Mouse (Mus musculus) lung, postnatal 0 days (tissue): ENCODE measurements around the gene Spats2. TPM values are rescaled to one million over a fixed set of nuclear protein-coding genes. Genes with fewer than 3 reads are reported as not detected.
A peak's percentile ranks its signal among the peaks of the same experiment; 100 is the strongest.

Experiments used
- ATAC-seq: fragments of 200-750 bp; cut with Nextera tagmentation; 2 replicates; pipeline ENCODE4 v1.8.0; 2017; ENCODE audit warnings: moderate library complexity
- DNase-seq: peaks from one replicate; pipeline ENCODE4 v3.0.0-alpha.2; 2016; ENCODE audit warnings: low spot score
- H3K27ac ChIP-seq: fragments of 300-500 bp; sonication (generic); 2 replicates; pipeline ENCODE4 v1.5.1; 2014; ENCODE audit warnings: antibody characterized with exemption, mild to moderate bottlenecking, low read length, mixed read lengths
- H3K27me3 ChIP-seq: fragments of 300-500 bp; sonication (generic); replicated peaks from 2 replicates; pipeline ENCODE4 v1.6.1; 2014; ENCODE audit warnings: low read length, mixed read lengths; ENCODE audit not compliant: insufficient read depth
- H3K36me3 ChIP-seq: fragments of 300-500 bp; sonication (generic); 2 replicates; pipeline ENCODE4 v1.6.1; 2014; ENCODE audit warnings: low read length, mixed read lengths; ENCODE audit not compliant: insufficient read depth
- H3K4me1 ChIP-seq: fragments of 300-500 bp; sonication (generic); 2 replicates; pipeline ENCODE4 v1.6.1; 2014; ENCODE audit warnings: antibody characterized with exemption, low read depth, low read length, mixed read lengths; ENCODE audit not compliant: insufficient read depth
- H3K4me2 ChIP-seq: fragments of 300-500 bp; sonication (generic); replicated peaks from 2 replicates; pipeline ENCODE4 v1.6.1; 2014; ENCODE audit warnings: low read depth, mild to moderate bottlenecking, low read length, moderate library complexity, mixed read lengths
- H3K4me3 ChIP-seq: fragments of 300-500 bp; sonication (generic); 2 replicates; pipeline ENCODE4 v1.5.1; 2014; ENCODE audit warnings: low read depth, low read length
- H3K9ac ChIP-seq: fragments of 300-500 bp; sonication (generic); replicated peaks from 2 replicates; pipeline ENCODE4 v1.6.1; 2014; ENCODE audit warnings: low read depth, mild to moderate bottlenecking
- H3K9me3 ChIP-seq: fragments of 300-500 bp; sonication (generic); 2 replicates; pipeline ENCODE4 v1.6.1; 2016; ENCODE audit warnings: low read length, mixed read lengths
- CTCF ChIP-seq: IDR thresholded peaks from 2 replicates; pipeline ENCODE4 v1.5.1; 2016; ENCODE audit warnings: antibody characterized with exemption, mild to moderate bottlenecking
- EP300 ChIP-seq: IDR thresholded peaks from 2 replicates; pipeline ENCODE4 v1.6.1; 2016; ENCODE audit warnings: antibody characterized with exemption, mild to moderate bottlenecking, control low read depth
- WGBS: fragments of 180-500 bp; shearing (Covaris S2); extraction: QIAGEN DNeasy Blood & Tissue Kit; methylation state at CpG from one replicate; pipeline ENCODE4 v1.1.7; 2014; 5-methylcytosine and 5-hydroxymethylcytosine counted together
- polyA plus RNA-seq: library from polyadenylated mRNA; unstranded; fragments of >200 nt; fragmentation: Nextera tagmentation; extraction: Ambion mirVana; gene quantifications from 2 replicates; pipeline ENCODE4 v1.2.1, GENCODE M21; 2015

The Spats2 gene
- polyA plus RNA-seq, 1 experiment from 2014 or later = 13.7 TPM

DNA sequence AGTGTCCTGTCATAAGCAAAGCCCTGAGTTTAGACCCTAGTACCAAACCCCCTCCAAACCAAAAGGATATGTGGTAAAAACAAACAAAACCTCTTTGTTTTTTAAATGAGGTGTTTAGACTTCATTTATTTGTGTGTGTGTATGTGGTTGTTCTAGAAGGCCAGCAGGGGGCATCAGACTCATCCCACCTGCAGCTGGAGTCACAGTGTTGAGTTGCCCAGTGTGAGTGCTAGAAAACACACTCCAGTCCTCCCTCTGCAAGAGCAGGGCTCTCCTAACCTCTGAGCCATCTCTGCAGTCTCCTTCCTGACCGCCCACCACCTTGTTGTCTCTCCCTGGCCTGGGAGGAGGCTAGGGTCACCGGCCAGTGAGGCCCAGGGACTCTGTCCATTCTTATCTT lies 89.2 kb downstream of the Spats2 start:
- Histone ChIP-seq H3K9ac (no peak overlapping the region), H3K9me3 (no peaks in the 10 kb centered on the region), H3K27me3 (peaks cover 2% of the 10 kb centered on the region; the same call in 1 of the 2 replicates), H3K4me2 (no peak overlapping the region), H3K27ac (no peak overlapping the region), H3K4me3 (no peak overlapping the region), H3K4me1 (no peaks in the 10 kb centered on the region), H3K36me3 (peaks cover 10% of the 10 kb centered on the region; the same call in 1 of the 2 replicates)
- whole genome bisulfite sequencing = 82% methylated on average over 2 of the region's 2 CpGs
- no peak; the same call in 1 of the 2 replicates for ATAC-seq
- peak; percentile 50 for DNase-seq
- TF ChIP-seq CTCF (peak; percentile 59), EP300 (no peak)

DNA sequence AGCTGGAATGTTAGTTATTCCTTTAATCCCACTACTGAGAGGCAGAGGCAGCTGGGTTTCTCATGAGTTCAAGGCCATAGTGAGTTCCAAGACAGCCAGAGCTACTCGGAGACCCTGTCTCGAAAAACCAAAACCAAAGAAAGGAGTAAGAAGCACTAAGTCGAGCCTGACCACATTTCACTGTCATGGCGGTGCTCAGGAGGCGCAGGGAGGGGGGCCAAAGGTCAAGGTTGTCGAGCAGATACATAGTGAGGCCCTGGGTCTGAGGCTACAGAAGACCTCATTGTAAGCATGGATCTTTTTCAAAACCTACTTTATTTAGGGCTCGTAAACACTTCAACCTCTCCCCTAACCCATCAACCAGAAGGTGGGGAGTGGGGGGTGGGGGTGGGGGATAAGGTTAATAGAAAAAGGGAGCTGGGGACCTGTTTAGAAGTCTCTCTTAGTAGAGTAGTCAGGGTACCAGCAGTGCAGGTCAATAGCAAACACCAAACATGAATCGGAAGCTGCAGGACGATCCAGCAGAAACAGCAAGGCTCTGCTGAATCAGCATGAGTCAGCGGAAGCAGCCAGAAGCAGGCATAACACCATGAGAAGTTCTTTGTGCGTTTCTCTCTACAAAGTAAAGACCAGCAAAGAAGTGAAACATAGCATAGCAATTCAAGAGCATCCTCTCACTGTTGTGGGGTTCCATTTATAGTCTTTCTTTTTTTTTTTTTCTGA lies 90.2 kb downstream of the Spats2 start:
- H3K9me3 ChIP-seq = no peaks in the 10 kb centered on the region
- no peak for ATAC-seq

DNA sequence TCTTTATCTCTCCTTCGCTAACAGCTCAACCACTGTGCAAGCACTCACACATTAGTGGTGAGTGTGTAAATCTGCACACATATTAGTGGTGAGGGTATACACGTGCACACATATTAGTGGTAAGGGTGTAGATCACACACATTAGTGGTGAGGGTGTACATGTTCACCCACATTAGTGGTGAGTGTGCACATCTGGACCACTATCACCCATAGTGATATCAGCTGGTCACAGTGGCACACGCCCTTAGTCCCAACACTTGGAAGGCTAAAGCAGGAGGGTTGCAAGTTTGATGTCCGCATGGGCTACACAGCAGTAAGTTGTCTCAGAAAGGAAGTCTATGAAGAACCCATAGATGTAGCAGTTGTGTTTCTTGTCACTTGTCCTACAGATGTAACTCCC lies 91.9 kb downstream of the Spats2 start:
- Histone ChIP-seq H3K4me2 (no peak overlapping the region), H3K27me3 (peaks cover 16% of the 10 kb centered on the region), H3K9ac (no peak overlapping the region), H3K4me1 (no peaks in the 10 kb centered on the region), H3K4me3 (no peak overlapping the region), H3K36me3 (peaks cover 2% of the 10 kb centered on the region; the same call in 1 of the 2 replicates), H3K27ac (no peak overlapping the region), H3K9me3 (no peaks in the 10 kb centered on the region)
- DNase-seq = no peak
- no peak for ATAC-seq
- TF ChIP-seq EP300 (no peak), CTCF (no peak)
- WGBS = 84% methylated on average over 4 of the region's 4 CpGs

More for the DNA sequence above, 90.2 kb downstream of the Spats2 start:
- H3K4me1 ChIP-seq = no peaks in the 10 kb centered on the region
- TF ChIP-seq EP300 (no peak), CTCF (no peak)
- H3K27me3 ChIP-seq = peaks cover 5% of the 10 kb centered on the region
- no peak for DNase-seq
- no peak overlapping the region for H3K27ac ChIP-seq
- no peak overlapping the region for H3K9ac ChIP-seq
- H3K36me3 ChIP-seq = peaks cover 10% of the 10 kb centered on the region; the same call in 1 of the 2 replicates
- 83% methylated on average over 11 of the region's 11 CpGs for WGBS
- H3K4me3 ChIP-seq = no peak overlapping the region
- no peak overlapping the region for H3K4me2 ChIP-seq

DNA sequence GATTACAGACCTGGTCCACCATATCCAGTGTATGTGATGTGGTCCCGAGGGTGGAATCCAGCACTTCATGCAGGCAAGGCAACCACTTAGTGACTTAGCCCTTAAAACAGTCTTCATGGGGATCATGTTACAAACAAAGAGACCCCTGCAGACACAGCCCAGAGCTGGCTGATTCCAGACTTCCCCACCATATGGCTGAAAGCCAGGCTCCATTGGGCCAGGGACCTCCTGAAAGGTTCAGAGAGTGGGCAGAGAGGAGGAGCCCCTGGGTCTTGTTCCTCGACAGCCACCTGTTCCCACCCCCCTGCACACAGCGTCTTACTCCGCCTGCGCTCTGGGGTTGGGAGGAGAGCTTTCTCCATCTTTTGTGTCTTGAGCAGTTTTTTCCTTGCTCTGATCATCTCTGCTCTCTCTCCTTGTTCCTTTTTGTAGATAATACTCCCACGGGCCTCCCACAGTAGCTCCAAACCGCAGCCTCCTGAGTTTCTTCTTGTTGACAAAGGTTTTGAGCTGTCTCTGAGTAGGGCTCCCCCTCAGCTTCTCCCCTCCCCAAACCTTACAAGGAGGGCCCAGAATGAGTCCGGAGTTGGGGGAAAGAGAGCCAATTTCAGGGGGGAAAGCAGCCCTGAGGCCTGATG lies 95.7 kb downstream of the Spats2 start:
- TF ChIP-seq CTCF = no peak
- no peak for TF ChIP-seq EP300
- peaks cover 8% of the 10 kb centered on the region; the same call in 1 of the 2 replicates for H3K4me1 ChIP-seq
- H3K4me2 ChIP-seq = no peak overlapping the region
- H3K27ac ChIP-seq = no peak overlapping the region
- no peak overlapping the region for H3K4me3 ChIP-seq
- no peak for ATAC-seq
- WGBS = 11% methylated on average over 8 of the region's 8 CpGs
- no peak for DNase-seq
- H3K36me3 ChIP-seq = no peaks in the 10 kb centered on the region
- peaks cover 45% of the 10 kb centered on the region for H3K27me3 ChIP-seq
- H3K9me3 ChIP-seq = no peaks in the 10 kb centered on the region
- H3K9ac ChIP-seq = no peak overlapping the region

DNA sequence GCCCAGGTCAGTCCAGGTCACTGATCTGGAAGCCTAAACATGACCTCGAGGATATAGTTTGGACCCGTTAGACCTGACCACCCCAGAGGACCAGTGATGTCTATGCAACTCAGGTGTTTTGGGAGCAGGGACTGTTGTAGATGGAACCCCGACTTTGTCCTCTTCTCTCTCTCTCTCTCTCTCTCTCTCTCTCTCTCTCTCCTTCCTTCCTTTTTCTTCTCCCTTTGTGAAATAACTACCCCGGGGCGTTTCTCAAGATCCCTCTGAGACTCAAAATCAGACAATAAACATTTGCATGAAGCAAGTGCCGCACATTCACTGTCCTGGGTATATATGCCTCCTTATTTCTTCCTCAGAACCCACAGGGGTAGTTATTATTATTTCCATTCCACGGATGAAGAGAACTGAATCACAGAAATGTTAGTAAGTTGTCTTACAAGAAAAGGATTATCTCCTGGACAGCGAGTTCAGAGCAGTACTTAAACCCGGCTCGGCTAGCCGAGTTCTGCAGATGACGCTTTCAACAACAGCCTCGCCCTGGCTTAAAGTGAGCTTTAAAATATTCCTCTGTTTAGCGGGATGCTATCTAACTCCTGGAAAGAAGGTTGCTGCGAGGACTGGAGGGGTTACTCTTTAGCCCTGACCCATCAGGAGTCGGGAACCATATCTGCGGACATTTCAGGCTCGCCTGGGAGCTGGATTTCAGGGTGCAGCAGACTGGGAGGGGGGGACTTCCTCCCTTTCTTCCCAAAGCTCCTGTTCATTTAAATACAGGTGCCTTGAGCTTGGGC lies 97.3 kb downstream of the Spats2 start:
- DNase-seq (no peak), ATAC-seq (no peak)
- TF ChIP-seq EP300 (no peak), CTCF (no peak)
- no peaks in the 10 kb centered on the region for H3K9me3 ChIP-seq
- no peak overlapping the region for H3K9ac ChIP-seq
- peaks cover 50% of the 10 kb centered on the region for H3K27me3 ChIP-seq
- no peaks in the 10 kb centered on the region for H3K36me3 ChIP-seq
- H3K4me3 ChIP-seq = peak overlapping the region; percentile 45
- WGBS = 6% methylated on average over 18 of the region's 18 CpGs
- H3K27ac ChIP-seq = no peak overlapping the region
- peaks cover 8% of the 10 kb centered on the region; the same call in 1 of the 2 replicates for H3K4me1 ChIP-seq
- peak overlapping the region; percentile 83 for H3K4me2 ChIP-seq
